Mouse (Mus musculus): ENCODE measurements around the gene B3galt4. TPM values are rescaled to one million over a fixed set of nuclear protein-coding genes. Genes with fewer than 3 reads are reported as not detected.
A peak's percentile ranks its signal among the peaks of the same experiment; 100 is the strongest.

The B3galt4 gene
- polyA plus RNA-seq, 1 experiment from 2014 or later: 13.1 TPM

DNA sequence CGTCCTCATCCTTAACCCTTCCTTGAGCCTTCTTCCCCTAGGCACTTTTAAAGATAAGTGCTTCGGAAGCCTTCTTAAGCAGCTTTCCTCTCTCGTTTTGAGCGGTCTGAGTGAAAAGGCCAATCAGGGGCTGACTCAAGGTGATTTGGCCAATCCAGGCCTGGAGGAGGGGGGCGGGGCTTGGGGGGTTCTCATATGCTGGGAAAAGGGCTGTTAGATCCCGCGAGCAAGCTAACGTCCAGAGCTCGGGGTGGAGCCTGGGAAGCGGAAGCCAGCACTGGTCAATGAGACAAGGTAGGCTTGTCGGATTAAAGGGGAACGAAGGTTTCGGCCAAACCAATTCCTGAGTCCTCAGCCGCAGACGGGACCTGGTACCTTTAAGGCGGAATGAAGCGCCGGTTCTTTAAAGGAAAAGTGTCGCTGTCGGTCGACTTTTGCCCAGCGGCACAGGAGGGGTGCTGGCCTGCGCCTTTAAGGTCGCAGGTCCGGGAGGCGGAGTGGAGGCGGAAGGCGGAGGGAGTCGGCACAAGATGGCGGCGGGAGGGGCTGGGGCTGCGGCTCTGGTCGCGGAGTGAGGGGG, 35.5 kb downstream of the B3galt4 start, which contains the start of the genes Tapbp and Zbtb22:
Gene Tapbp, plus strand, starts transcription at position 229 of the 580 bp plus-strand sequence.
Gene Zbtb22, plus strand, starts transcription at position 234 of the 580 bp plus-strand sequence.
- Histone ChIP-seq H3K4me3 (replicated peaks) (peak within 1 kb of the TSS; percentile 54), H3K4me1 (peaks cover 79% of the 10 kb centered on the region), H3K9me3 (replicated peaks) (no peaks in the 10 kb centered on the region), H3K4me2 (peak within 1 kb of the TSS; percentile 79), H3K27me3 (replicated peaks) (no peaks in the 10 kb centered on the region), H3K27ac (replicated peaks) (peak within 1 kb of the TSS; percentile 88), H3K36me3 (peaks cover 43% of the 10 kb centered on the region), H3K9ac (replicated peaks) (peak within 1 kb of the TSS; percentile 49)
- WGBS: under 1% methylated on average over 34 of the region's 34 CpGs
- peak; percentile 89 for ATAC-seq (ENCODE audit: low FRiP score)

DNA sequence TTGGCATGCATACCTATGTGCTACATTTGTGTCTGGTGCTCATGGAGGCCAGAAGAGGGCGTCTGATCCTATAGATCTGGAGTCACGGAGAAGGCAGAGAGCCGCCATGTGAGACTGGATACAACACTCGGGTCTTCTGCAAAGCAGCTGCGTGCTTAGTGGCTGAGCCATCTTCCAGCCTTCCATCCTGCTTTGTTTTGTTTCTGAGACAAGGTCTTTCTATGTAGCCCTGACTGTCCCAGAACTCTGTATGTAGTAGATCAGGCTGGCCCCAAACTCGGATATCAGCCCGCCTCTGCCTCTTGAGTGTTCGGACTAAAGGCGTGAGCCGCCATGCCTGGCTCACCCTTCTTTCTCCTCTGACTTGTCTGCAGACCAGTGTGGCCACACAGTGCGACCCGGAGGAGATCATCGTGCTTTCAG, 36.3 kb downstream of the B3galt4 start:
- peaks cover 79% of the 10 kb centered on the region for H3K4me1 ChIP-seq
- H3K4me3 ChIP-seq (replicated peaks): 0 out of 2 replicates have a peak overlapping the region, but pooled peaks have one; percentile 54
- no peak for ATAC-seq (ENCODE audit: low FRiP score)
- peaks cover 43% of the 10 kb centered on the region for H3K36me3 ChIP-seq
- 68% methylated on average over 13 of the region's 13 CpGs for WGBS
- H3K4me2 ChIP-seq: peak overlapping the region; percentile 79
- no peaks in the 10 kb centered on the region for H3K27me3 ChIP-seq (replicated peaks)
- H3K27ac ChIP-seq (replicated peaks): no peak overlapping the region; the same call in 1 of the 2 replicates
- no peak overlapping the region for H3K9ac ChIP-seq (replicated peaks)
- no peaks in the 10 kb centered on the region for H3K9me3 ChIP-seq (replicated peaks)

DNA sequence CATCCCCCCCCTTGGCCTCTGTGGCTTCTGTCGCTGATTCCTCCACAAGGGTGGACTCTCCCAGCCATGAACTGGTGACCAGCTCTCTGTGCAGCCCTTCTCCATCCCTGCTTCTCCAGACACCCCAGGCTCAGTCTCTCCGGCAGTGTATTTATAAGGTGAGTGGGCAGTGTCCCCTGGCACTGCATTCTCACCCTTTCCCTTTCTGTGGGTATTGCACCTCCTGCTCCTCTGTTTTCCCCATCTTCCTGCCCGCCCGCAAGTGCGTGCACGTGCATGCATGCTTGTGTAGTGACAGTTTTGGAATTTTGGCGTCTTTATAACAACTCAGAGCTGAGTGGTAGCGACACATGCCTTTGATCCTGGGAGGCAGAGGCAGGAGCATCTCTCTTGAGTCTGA, 37.4 kb downstream of the B3galt4 start:
- 97% methylated on average over 8 of the region's 8 CpGs for WGBS
- H3K4me3 ChIP-seq (replicated peaks): no peak overlapping the region

DNA sequence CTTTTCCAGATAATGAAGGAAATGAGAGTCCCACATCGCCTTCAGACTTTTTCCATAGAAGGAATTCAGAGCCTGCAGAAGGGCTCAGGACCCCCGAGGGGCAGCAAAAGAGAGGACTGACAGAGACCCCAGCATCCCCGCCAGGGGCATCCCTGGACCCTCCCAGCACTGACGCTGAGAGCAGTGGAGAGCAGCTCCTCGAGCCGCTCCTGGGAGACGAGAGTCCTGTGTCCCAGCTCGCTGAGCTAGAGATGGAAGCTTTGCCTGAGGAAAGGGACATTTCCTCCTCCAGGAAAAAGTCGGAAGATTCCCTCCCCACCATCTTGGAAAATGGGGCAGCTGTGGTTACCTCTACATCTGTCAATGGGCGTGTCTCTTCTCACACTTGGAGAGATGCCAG, 38.0 kb downstream of the B3galt4 start:
- H3K4me1 ChIP-seq: peaks cover 67% of the 10 kb centered on the region

More for the DNA sequence above, 37.4 kb downstream of the B3galt4 start:
- Histone ChIP-seq H3K36me3 (peaks cover 43% of the 10 kb centered on the region), H3K9me3 (replicated peaks) (no peaks in the 10 kb centered on the region), H3K4me1 (peaks cover 72% of the 10 kb centered on the region), H3K27me3 (replicated peaks) (no peaks in the 10 kb centered on the region), H3K9ac (replicated peaks) (no peak overlapping the region), H3K27ac (replicated peaks) (no peak overlapping the region), H3K4me2 (no peak overlapping the region)
- no peak for ATAC-seq (ENCODE audit: low FRiP score)

DNA sequence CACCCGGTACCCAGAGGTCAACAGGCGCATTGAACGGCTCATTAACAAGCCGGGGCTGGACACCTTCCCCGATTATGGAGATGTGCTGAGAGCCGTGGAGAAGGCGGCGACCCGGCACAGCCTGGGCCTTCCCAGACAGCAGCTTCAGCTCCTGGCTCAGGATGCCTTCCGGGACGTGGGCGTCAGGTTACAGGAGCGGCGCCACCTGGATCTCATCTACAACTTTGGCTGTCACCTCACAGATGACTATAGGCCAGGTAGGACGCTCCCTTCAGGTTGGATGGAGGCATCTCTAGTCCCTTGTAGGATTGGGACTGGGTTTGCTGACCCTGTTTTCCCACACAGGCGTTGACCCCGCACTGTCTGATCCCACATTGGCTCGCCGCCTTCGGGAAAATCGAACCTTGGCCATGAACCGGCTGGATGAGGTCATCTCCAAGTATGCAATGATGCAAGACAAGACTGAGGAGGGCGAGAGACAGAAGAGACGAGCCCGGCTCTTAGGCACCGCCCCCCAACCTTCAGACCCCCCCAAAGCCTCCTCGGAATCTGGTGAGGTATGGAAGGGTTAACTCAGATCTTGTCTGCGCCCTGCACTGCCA, 39.4 kb downstream of the B3galt4 start:
- peaks cover 66% of the 10 kb centered on the region for H3K4me1 ChIP-seq
- no peaks in the 10 kb centered on the region for H3K9me3 ChIP-seq (replicated peaks)
- no peak for ATAC-seq (ENCODE audit: low FRiP score)
- 93% methylated on average over 28 of the region's 28 CpGs for WGBS
- no peak overlapping the region for H3K4me2 ChIP-seq
- no peaks in the 10 kb centered on the region for H3K27me3 ChIP-seq (replicated peaks)
- H3K36me3 ChIP-seq: peaks cover 38% of the 10 kb centered on the region
- no peak overlapping the region for H3K27ac ChIP-seq (replicated peaks)
- no peak overlapping the region for H3K4me3 ChIP-seq (replicated peaks)
- 0 out of 2 replicates have a peak overlapping the region, but pooled peaks have one; percentile 10 for H3K9ac ChIP-seq (replicated peaks)

More for the DNA sequence above, 38.0 kb downstream of the B3galt4 start:
- H3K36me3 ChIP-seq: peaks cover 41% of the 10 kb centered on the region
- no peak overlapping the region for H3K4me2 ChIP-seq
- 93% methylated on average over 10 of the region's 10 CpGs for WGBS
- no peak overlapping the region for H3K4me3 ChIP-seq (replicated peaks)
- H3K27ac ChIP-seq (replicated peaks): no peak overlapping the region
- no peak overlapping the region for H3K9ac ChIP-seq (replicated peaks)
- ATAC-seq (ENCODE audit: low FRiP score): no peak
- H3K27me3 ChIP-seq (replicated peaks): no peaks in the 10 kb centered on the region
- no peaks in the 10 kb centered on the region for H3K9me3 ChIP-seq (replicated peaks)

DNA sequence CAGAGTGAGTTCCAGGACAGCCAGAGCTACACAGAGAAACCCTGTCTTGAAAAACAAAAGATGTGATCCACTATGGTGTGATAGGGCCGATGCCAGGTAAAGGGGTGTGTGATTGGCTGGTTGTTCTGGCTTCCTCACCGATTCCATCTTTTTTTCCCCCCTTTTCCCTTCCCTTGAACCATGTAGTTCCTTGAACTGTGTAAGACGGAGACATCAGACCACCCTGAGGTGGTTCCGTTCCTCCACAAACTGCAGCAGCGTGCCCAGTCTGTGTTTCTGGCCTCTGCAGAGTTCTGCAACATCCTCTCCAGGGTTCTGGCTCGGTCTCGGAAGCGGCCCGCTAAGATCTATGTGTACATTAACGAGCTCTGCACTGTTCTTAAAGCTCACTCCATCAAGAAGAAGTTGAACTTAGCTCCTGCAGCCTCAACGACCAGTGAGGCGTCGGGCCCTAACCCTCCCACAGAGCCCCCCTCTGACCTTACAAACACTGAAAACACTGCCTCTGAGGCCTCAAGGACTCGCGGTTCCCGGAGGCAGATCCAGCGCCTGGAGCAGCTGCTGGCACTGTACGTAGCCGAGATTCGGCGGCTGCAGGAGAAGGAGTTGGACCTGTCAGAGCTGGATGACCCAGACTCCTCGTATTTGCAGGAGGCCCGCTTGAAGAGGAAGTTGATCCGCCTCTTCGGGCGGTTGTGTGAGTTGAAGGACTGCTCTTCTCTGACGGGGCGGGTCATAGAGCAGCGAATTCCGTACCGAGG, 40.1 kb downstream of the B3galt4 start:
- Histone ChIP-seq H3K36me3 (peaks cover 38% of the 10 kb centered on the region), H3K27ac (replicated peaks) (no peak overlapping the region), H3K9ac (replicated peaks) (no peak overlapping the region), H3K4me1 (peaks cover 60% of the 10 kb centered on the region), H3K4me2 (no peak overlapping the region), H3K9me3 (replicated peaks) (no peaks in the 10 kb centered on the region), H3K4me3 (replicated peaks) (no peak overlapping the region), H3K27me3 (replicated peaks) (no peaks in the 10 kb centered on the region)
- ATAC-seq (ENCODE audit: low FRiP score): no peak
- 94% methylated on average over 31 of the region's 31 CpGs for WGBS

DNA sequence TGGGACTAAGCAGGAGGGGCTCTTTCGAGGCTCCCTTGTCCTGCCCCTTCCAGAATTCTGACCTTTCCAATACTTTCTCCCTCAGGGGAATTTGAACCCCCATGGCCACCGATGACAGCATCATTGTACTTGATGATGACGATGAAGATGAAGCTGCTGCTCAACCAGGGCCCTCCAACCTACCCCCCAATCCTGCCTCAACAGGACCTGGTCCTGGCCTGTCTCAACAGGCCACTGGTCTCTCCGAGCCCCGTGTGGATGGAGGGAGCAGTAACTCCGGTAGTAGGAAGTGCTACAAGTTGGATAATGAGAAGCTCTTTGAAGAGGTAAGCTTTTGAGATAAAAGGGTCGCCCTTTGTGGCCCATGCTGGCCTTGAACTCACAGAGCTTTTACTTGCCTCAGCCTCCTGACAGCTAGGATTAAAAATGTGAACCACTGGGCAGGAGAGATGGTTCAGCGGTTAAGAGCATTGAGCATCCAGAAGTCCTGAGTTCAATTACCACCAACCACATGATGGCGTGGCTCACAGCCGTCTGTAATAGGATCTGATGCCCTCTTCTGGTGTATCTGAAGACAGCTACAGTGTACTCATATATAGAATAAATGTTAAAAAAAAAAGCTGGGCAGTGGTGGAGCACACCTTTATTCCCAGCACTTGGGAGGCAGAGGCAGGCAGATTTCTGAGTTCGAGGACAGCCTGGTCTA, 40.8 kb downstream of the B3galt4 start:
- H3K27me3 ChIP-seq (replicated peaks): no peaks in the 10 kb centered on the region
- peak overlapping the region; percentile 91 for H3K9ac ChIP-seq (replicated peaks)
- H3K9me3 ChIP-seq (replicated peaks): no peaks in the 10 kb centered on the region
- H3K27ac ChIP-seq (replicated peaks): peak overlapping the region; percentile 89; the same call in 1 of the 2 replicates
- WGBS: 66% methylated on average over 11 of the region's 11 CpGs
- H3K4me2 ChIP-seq: peak overlapping the region; percentile 95
- H3K36me3 ChIP-seq: peaks cover 38% of the 10 kb centered on the region
- ATAC-seq (ENCODE audit: low FRiP score): no peak
- H3K4me3 ChIP-seq (replicated peaks): peak overlapping the region; percentile 87
- H3K4me1 ChIP-seq: peaks cover 59% of the 10 kb centered on the region

DNA sequence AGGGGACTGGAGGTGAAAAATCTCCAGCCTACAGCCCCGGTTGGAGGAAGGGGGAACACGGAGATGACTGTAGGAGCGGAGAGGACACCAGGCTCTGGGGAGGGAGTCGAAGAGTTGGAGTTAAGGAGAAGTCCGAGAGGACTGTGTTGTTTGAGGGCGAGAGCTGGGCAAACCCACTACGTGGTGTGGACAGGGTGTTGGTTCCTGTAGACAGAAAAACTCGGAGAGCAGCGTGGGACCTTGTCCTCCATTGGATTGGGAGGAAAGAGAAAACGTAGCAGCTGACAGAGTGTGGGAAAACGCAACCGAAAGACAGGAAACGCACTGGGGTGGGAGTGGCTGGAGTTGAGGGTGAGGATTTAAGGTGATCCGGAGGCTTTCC, 41.4 kb downstream of the B3galt4 start:
- peak; percentile 5; the same call in 1 of the 2 replicates for ATAC-seq (ENCODE audit: low FRiP score)
- under 1% methylated on average over 14 of the region's 14 CpGs for WGBS

DNA sequence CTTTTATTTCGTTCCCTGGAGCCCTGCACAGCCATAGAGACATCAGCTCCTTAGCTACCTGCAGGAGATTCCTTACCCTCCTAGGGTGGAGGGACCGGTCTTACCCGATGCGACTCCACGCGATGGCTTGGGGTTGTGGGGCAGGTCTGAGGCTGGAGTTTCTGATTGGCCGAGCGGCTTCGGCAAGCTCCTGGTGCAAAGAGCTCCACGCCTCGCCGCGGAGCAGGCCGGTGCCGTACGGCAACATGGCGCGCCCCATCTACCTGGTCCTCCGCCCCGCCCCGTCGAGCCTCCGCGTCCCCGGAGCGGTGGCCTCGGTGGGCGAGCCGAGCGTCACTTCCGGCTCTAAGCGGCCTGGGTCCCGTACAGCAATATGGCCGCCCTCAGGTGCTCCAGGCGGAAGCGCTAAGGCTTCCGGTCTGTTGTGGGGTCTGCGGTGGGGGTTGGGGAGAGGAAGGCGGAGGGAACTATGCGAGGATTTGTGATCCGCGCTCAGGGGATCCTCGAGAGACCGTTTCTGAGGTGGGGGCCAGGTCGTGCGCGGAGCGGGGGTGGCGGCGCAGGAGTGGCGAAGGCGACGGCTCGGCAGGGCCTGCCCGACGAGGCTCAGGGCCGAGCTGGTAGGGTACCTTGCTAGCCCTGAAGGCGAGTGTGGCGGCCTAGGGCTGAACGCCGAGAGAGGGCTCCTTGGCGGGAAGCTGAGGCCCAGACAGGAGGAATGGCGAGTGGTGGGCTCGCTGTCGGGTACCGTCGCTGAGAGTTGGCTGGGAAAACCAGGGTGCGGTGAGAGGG, 42.0 kb downstream of the B3galt4 start, which contains the start of gene Daxx:
Gene Daxx, plus strand, starts transcription at position 338 of the 792 bp plus-strand sequence.
- peaks cover 30% of the 10 kb centered on the region for H3K36me3 ChIP-seq
- H3K4me2 ChIP-seq: peak within 1 kb of the TSS; percentile 95
- peak; percentile 95 for ATAC-seq (ENCODE audit: low FRiP score)
- H3K4me3 ChIP-seq (replicated peaks): peak within 1 kb of the TSS; percentile 87
- no peaks in the 10 kb centered on the region for H3K27me3 ChIP-seq (replicated peaks)
- peaks cover 48% of the 10 kb centered on the region for H3K4me1 ChIP-seq
- H3K27ac ChIP-seq (replicated peaks): peak within 1 kb of the TSS; percentile 94
- H3K9ac ChIP-seq (replicated peaks): peak within 1 kb of the TSS; percentile 91
- H3K9me3 ChIP-seq (replicated peaks): no peaks in the 10 kb centered on the region
- WGBS: under 1% methylated on average over 68 of the region's 68 CpGs

More for the DNA sequence above, 41.4 kb downstream of the B3galt4 start:
- H3K4me1 ChIP-seq: peaks cover 53% of the 10 kb centered on the region
- H3K9ac ChIP-seq (replicated peaks): peak overlapping the region; percentile 91
- H3K4me3 ChIP-seq (replicated peaks): peak overlapping the region; percentile 87
- H3K9me3 ChIP-seq (replicated peaks): no peaks in the 10 kb centered on the region
- H3K4me2 ChIP-seq: peak overlapping the region; percentile 95
- H3K36me3 ChIP-seq: peaks cover 34% of the 10 kb centered on the region
- peak overlapping the region; percentile 89 for H3K27ac ChIP-seq (replicated peaks)
- H3K27me3 ChIP-seq (replicated peaks): no peaks in the 10 kb centered on the region

DNA sequence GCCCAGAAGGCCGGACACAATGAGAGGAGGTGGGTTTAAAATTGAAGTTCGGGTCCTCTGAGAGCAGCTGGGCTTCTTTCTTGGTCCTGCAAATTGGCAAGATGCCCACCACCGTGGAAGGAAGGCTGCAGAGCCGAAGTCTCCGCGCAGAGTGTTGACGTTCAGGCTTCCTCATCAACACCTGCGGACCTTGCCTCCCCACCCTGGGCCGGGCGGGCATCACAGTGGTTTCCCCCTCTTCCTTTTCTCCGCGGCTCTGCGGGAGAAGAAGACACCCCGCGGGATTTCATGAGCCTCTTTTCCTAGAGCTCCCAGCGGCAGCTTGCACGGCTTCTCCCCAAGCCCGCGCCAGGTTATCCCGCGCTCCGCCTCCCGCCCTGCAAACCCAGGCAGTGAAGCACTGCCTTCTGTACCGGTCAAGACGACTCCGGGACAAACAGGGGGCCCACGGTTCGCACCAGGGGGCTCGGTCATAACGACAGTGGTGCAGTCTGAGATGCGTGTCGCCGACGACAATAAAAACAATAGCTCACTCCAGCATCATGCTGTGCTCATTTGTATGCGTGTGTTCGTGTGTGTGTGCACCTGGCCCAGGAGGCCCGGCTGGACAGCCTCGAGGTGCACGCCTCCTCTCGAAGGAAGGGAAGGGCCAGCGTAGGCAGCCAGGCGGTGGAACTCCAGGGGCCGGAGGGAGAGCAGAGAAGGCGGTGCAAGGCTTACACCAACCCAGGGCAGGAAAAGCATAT, 42.8 kb downstream of the B3galt4 start:
- H3K4me2 ChIP-seq: peak overlapping the region; percentile 95
- H3K4me1 ChIP-seq: peaks cover 41% of the 10 kb centered on the region
- peaks cover 22% of the 10 kb centered on the region for H3K36me3 ChIP-seq
- under 1% methylated on average over 43 of the region's 44 CpGs for WGBS
- H3K9ac ChIP-seq (replicated peaks): peak overlapping the region; percentile 70
- H3K27ac ChIP-seq (replicated peaks): peak overlapping the region; percentile 94
- ATAC-seq (ENCODE audit: low FRiP score): peak; percentile 23
- H3K4me3 ChIP-seq (replicated peaks): peak overlapping the region; percentile 87
- H3K27me3 ChIP-seq (replicated peaks): no peaks in the 10 kb centered on the region
- no peaks in the 10 kb centered on the region for H3K9me3 ChIP-seq (replicated peaks)

Measured in neural tube, embryonic 15.5 days (tissue).